Mouse (Mus musculus) brain, embryonic 14.5 days (tissue): ENCODE data around the gene Scrn1.

Experiments
- CTCF ChIP-seq: fragments of 200-500 bp; IDR thresholded peaks from 2 replicates; pipeline ENCODE4 v1.5.1; 2012; ENCODE audit warnings: inconsistent platforms, mild to moderate bottlenecking, moderate library complexity, borderline replicate concordance; ENCODE audit not compliant: insufficient read depth, insufficient read length; ENCODE audit errors: extremely low read depth
- POLR2A ChIP-seq: fragments of 200-500 bp; IDR thresholded peaks from 2 replicates; pipeline ENCODE4 v1.6.1; 2012; ENCODE audit warnings: mild to moderate bottlenecking, inconsistent platforms, borderline replicate concordance; ENCODE audit not compliant: poor library complexity, insufficient read depth, insufficient read length, severe bottlenecking; ENCODE audit errors: extremely low read depth

GRCm38 (mm10) chr6:54586911-54587310 is 20.6 kb upstream of the Scrn1 start:
- TF ChIP-seq CTCF (no peak), POLR2A (no peak)
